Mouse (Mus musculus) spleen, adult 2 months (tissue): ENCODE measurements at regions not wholly inside any gene's neighbourhood (a gene's known extent, or its start where the extent isn't known, plus 50 kb on each side); places are given as distances from the start of the nearest gene placed in this dataset.

Experiments
- DNase-seq, 2 experiments: peaks; one replicate each; pipeline versions ENCODE4 v3.0.0 to v3.0.0-alpha.2; 2012 to 2021; ENCODE audit warnings: low spot score in 2 of 2, low read depth in 1 of 2
- H3K27ac ChIP-seq: fragments of 200-500 bp; 2 replicates; pipeline ENCODE4 v1.5.1; 2012; ENCODE audit warnings: low read length, inconsistent platforms; ENCODE audit not compliant: insufficient read depth
- H3K27me3 ChIP-seq: fragments of 200-500 bp; 2 replicates; pipeline ENCODE4 v1.6.1; 2012; ENCODE audit warnings: mild to moderate bottlenecking, moderate library complexity, low read length, inconsistent platforms; ENCODE audit not compliant: control insufficient read depth, insufficient read depth
- H3K36me3 ChIP-seq: fragments of 200-500 bp; 2 replicates; pipeline ENCODE4 v1.6.1; 2012; ENCODE audit warnings: mild to moderate bottlenecking, low read length, inconsistent platforms; ENCODE audit not compliant: control insufficient read depth, insufficient read depth
- H3K4me1 ChIP-seq: fragments of 200-500 bp; 2 replicates; pipeline ENCODE4 v1.6.1; 2011; ENCODE audit warnings: inconsistent platforms; ENCODE audit not compliant: control insufficient read depth, insufficient read depth, insufficient read length
- H3K4me3 ChIP-seq: fragments of 200-500 bp; 2 replicates; pipeline ENCODE4 v1.5.1; 2011; ENCODE audit warnings: mild to moderate bottlenecking, inconsistent platforms; ENCODE audit not compliant: insufficient read depth, insufficient read length; ENCODE audit errors: extremely low read depth
- CTCF ChIP-seq: fragments of 200-500 bp; IDR thresholded peaks from 2 replicates; pipeline ENCODE4 v1.5.1; 2011; ENCODE audit warnings: mild to moderate bottlenecking, inconsistent platforms; ENCODE audit not compliant: insufficient read depth, insufficient read length, insufficient replicate concordance; ENCODE audit errors: extremely low read depth
- POLR2A ChIP-seq: fragments of 200-500 bp; IDR thresholded peaks from 2 replicates; pipeline ENCODE4 v1.6.1; 2011; ENCODE audit warnings: low read depth, low read length, inconsistent platforms
- WGBS: fragments of 180-500 bp; shearing (Covaris S2); methylation state at CpG from one replicate; pipeline ENCODE4 v1.1.7; 2018; 5-methylcytosine and 5-hydroxymethylcytosine counted together

DNA sequence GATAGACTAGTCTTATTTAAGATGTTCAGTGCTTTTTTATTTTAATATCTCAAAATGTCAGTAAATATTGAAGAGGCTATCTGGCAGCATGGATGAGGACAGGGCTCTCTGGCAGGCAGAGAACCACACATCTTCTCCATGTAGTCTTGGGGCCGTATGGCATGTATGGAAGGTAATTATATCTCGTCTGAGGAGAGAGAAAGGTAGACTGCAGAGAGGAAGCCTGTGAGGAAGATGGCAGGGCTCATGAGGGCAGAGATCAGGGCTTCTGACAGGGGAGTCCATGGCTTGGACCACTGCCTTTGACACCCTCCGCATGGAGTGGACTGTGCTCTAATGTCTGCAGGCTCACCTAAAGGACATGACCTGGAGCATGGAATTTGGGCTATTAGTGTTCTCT lies 146.0 kb upstream of the Runx1 start:
- WGBS = 94% methylated on average over 3 of the region's 3 CpGs

DNA sequence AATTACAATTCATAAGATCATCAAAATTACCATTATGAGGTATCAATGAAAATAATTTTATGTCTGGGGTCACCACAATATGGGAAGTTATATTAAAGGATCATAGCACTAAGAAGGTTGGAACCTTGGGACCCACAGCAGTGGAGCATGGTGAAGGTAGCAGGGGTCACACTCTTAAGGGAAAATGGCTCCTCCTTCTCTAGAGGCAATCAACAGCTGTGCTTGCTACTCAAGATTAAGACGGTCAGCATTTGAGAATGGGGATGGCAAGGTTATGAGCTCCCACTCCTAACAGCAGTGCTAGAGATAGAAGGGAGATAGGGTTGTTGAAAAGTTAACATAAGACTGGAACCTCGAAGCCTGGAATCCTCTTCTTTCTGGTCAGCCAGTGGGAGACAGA lies 144.6 kb upstream of the Runx1 start:
- Histone ChIP-seq H3K27ac (no peak overlapping the region), H3K36me3 (no peaks in the 10 kb centered on the region), H3K4me3 (no peak overlapping the region), H3K27me3 (no peaks in the 10 kb centered on the region), H3K4me1 (no peaks in the 10 kb centered on the region)
- 89% methylated on average over 2 of the region's 2 CpGs for WGBS
- TF ChIP-seq POLR2A = no peak
- TF ChIP-seq CTCF = no peak
- no peak for DNase-seq

More for the DNA sequence above, 146.0 kb upstream of the Runx1 start:
- no peak overlapping the region for H3K4me3 ChIP-seq
- no peak for TF ChIP-seq POLR2A
- TF ChIP-seq CTCF = no peak
- H3K4me1 ChIP-seq = no peaks in the 10 kb centered on the region
- H3K27me3 ChIP-seq = no peaks in the 10 kb centered on the region
- no peaks in the 10 kb centered on the region for H3K36me3 ChIP-seq
- no peak for DNase-seq
- no peak overlapping the region for H3K27ac ChIP-seq

DNA sequence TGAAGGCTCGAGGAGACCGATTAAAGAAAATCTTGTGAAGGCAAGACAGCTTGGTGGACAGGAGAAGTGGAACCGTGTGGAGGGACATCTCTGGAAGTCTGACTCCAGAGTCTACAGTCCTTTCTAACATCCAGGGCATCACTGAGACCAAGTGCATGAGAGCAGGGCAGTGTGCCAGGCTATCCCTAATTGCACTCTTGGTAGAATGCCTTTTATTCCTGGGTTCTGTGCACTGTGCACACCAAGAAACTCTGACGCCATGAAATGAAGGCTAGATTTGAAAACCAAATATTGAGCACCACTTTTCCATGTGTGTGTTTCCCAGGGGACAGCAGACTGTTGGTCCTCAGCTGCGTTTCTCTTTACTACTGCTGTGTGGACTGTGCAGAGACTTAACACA lies 143.1 kb upstream of the Runx1 start:
- H3K27me3 ChIP-seq = no peaks in the 10 kb centered on the region
- H3K36me3 ChIP-seq = no peaks in the 10 kb centered on the region
- no peak overlapping the region for H3K4me3 ChIP-seq
- no peak overlapping the region for H3K27ac ChIP-seq
- H3K4me1 ChIP-seq = no peaks in the 10 kb centered on the region
- no peak for TF ChIP-seq CTCF
- no peak for TF ChIP-seq POLR2A
- WGBS = 87% methylated on average over 5 of the region's 5 CpGs
- no peak for DNase-seq

DNA sequence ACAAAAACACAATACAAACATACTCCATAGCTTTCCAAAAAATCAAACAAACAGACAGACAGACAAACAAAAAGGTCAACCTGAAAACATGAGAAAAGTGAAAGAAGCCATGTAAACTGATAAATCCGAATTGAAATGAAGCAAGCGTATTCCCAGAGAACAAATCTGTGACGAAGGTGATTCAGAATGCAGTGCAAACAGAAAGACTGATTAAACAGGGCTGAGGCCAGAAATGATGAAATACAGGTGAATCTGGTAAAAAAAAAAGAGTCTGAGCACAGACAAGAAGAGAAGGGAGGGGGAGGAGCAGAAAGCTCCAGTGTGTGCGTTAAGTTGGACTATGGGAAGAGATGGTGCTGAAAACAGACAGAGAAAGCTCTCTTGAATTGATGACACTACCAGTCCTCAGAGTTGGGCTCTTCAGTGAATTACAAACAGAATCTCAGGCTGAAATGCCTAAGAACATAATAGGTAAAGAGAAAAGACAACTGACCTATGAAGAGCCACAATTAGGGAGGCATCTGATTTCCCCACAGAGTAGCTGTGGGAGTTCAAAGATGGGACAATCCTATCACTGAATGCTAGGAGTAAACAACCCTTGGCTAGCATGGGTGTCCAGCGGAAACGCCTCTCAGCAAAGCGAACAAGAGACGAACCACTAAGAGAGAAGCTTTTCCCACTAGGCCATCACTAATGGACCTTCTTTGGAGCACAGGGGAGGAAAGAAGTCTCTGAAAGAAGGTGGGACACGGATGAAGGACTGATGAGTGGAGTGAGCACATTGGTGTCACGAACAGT lies 140.3 kb upstream of the Runx1 start:
- Histone ChIP-seq H3K36me3 (no peaks in the 10 kb centered on the region), H3K27me3 (no peaks in the 10 kb centered on the region), H3K4me3 (no peak overlapping the region), H3K4me1 (no peaks in the 10 kb centered on the region), H3K27ac (no peak overlapping the region)
- 93% methylated on average over 10 of the region's 10 CpGs for WGBS
- TF ChIP-seq POLR2A = no peak
- TF ChIP-seq CTCF = no peak
- DNase-seq = no peak

- TF ChIP-seq POLR2A (no peak), CTCF (no peak)
- H3K36me3 ChIP-seq = no peaks in the 10 kb centered on the region
- DNase-seq = no peak
- H3K4me1 ChIP-seq = no peaks in the 10 kb centered on the region
- H3K4me3 ChIP-seq = no peak overlapping the region
- no peak overlapping the region for H3K27ac ChIP-seq
- no peaks in the 10 kb centered on the region for H3K27me3 ChIP-seq
- WGBS = 58% methylated on average over 3 of the region's 3 CpGs
Measured at GRCm38 (mm10) chr16:92965651-92966050, 139.7 kb upstream of the Runx1 start.

DNA sequence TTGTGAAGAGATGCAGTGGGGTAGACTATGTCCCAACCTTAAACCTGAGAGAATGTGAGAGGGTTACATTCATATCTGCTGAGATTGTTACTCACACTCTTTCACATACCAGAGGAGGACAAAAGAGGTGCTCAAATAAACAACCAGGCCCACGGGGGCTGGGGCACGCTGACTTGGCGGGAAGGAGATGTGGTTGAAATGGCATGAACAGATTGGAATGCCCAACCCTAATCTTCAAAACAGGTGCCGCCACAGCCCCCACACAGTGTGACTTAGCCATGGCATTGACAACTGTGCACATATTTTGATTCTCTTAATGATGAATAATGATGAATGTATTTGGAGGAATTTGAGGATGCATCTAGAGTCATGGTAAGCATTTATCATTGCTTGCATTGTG lies 137.6 kb upstream of the Runx1 start:
- Histone ChIP-seq H3K4me1 (no peaks in the 10 kb centered on the region), H3K27ac (no peak overlapping the region), H3K36me3 (no peaks in the 10 kb centered on the region), H3K27me3 (no peaks in the 10 kb centered on the region), H3K4me3 (no peak overlapping the region)
- TF ChIP-seq CTCF = no peak
- no peak for TF ChIP-seq POLR2A
- WGBS = 83% methylated on average over 4 of the region's 4 CpGs
- DNase-seq = no peak

DNA sequence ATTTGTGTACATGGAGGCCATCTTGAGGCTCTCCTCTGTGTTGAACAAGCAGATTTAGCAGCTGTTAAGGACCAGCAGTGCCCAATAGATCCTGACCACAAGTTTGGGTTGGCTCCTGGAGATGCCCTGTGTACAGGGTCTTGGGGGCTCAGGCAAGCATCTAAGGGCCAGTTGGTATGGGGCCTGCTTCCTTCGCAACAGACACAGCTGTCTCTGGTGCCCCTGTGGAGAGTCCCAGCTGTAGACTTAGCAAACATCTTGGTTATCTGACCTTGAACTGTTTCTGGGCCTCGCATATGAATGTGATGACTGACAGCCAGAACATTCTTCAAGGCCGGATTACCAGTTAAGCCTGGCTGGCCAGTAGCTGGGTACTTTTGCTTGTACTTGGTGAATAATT lies 135.4 kb upstream of the Runx1 start:
- H3K27me3 ChIP-seq = no peaks in the 10 kb centered on the region
- H3K27ac ChIP-seq = no peak overlapping the region
- TF ChIP-seq POLR2A (no peak), CTCF (no peak)
- H3K4me1 ChIP-seq = no peaks in the 10 kb centered on the region
- H3K4me3 ChIP-seq = no peak overlapping the region
- no peak for DNase-seq
- no peaks in the 10 kb centered on the region for H3K36me3 ChIP-seq
- 65% methylated on average over 3 of the region's 3 CpGs for WGBS
